Mouse (Mus musculus) intestine, postnatal 0 days (tissue): Measurements from ENCODE around the gene Rnd2. TPM values are rescaled to one million over a fixed set of nuclear protein-coding genes. Genes with fewer than 3 reads are reported as not detected.
"Not testable (repeated sequence)": the region's sequence is repeated elsewhere in the genome, so short reads cannot be mapped to it uniquely, and the experiment has no call there.

Source experiments
- ATAC-seq: fragments of 200-750 bp; cut with Nextera tagmentation; 2 replicates; pipeline ENCODE4 v1.8.0; 2017; ENCODE audit warnings: mild to moderate bottlenecking, moderate TSS enrichment, moderate library complexity
- H3K27ac ChIP-seq: fragments of 300-500 bp; sonication (generic); 2 replicates; pipeline ENCODE4 v1.5.1; 2014; ENCODE audit warnings: mild to moderate bottlenecking, low read depth, low read length, moderate library complexity
- H3K27me3 ChIP-seq: fragments of 300-500 bp; sonication (generic); replicated peaks from 2 replicates; pipeline ENCODE4 v1.6.1; 2014; ENCODE audit warnings: low read length, mixed read lengths; ENCODE audit not compliant: control insufficient read depth, insufficient read depth
- H3K36me3 ChIP-seq: fragments of 300-500 bp; sonication (generic); 2 replicates; pipeline ENCODE4 v1.6.1; 2014; ENCODE audit warnings: mild to moderate bottlenecking, moderate library complexity; ENCODE audit not compliant: control insufficient read depth, insufficient read depth
- H3K4me1 ChIP-seq: fragments of 300-500 bp; sonication (generic); replicated peaks from 2 replicates; pipeline ENCODE4 v1.6.1; 2014; ENCODE audit warnings: antibody characterized with exemption, low read length, mixed read lengths; ENCODE audit not compliant: control insufficient read depth, insufficient read depth
- H3K4me2 ChIP-seq: fragments of 300-500 bp; sonication (generic); replicated peaks from 2 replicates; pipeline ENCODE4 v1.6.1; 2014; ENCODE audit warnings: low read depth, mild to moderate bottlenecking, moderate library complexity
- H3K4me3 ChIP-seq: fragments of 300-500 bp; sonication (generic); 2 replicates; pipeline ENCODE4 v1.5.1; 2014; ENCODE audit warnings: low read depth, low read length
- H3K9ac ChIP-seq: fragments of 300-500 bp; sonication (generic); 2 replicates; pipeline ENCODE4 v1.6.1; 2014; ENCODE audit warnings: mild to moderate bottlenecking, low read depth, low read length
- H3K9me3 ChIP-seq: fragments of 300-500 bp; sonication (generic); 2 replicates; pipeline ENCODE4 v1.6.1; 2016; ENCODE audit warnings: mixed run types; ENCODE audit not compliant: control insufficient read depth
- CTCF ChIP-seq: sonication (generic); IDR thresholded peaks from 2 replicates; pipeline ENCODE4 v1.5.1; 2016; ENCODE audit warnings: low read depth, mild to moderate bottlenecking, control low read depth, antibody characterized with exemption, moderate library complexity
- WGBS: fragments of 180-500 bp; shearing (Covaris S2); extraction: QIAGEN DNeasy Blood & Tissue Kit; methylation state at CpG from one replicate; pipeline ENCODE4 v1.1.7; 2014; 5-methylcytosine and 5-hydroxymethylcytosine counted together
- polyA plus RNA-seq: library from polyadenylated mRNA; unstranded; fragments of >200 nt; fragmentation: Nextera tagmentation; extraction: Ambion mirVana; gene quantifications from 2 replicates; pipeline ENCODE4 v1.2.1, GENCODE M21; 2015

Rnd2 gene
- polyA plus RNA-seq, 1 experiment from 2014 or later = 27.8 TPM

- H3K9ac ChIP-seq = no peak overlapping the region
- 90% methylated on average over 13 of the region's 13 CpGs for WGBS
- no peak overlapping the region for H3K27ac ChIP-seq
- no peaks in the 10 kb centered on the region for H3K27me3 ChIP-seq
- no peak for ATAC-seq
- H3K4me2 ChIP-seq = no peak overlapping the region
- no peak overlapping the region for H3K4me3 ChIP-seq
- no peak for TF ChIP-seq CTCF
- H3K9me3 ChIP-seq = no peaks in the 10 kb centered on the region
- no peaks in the 10 kb centered on the region for H3K4me1 ChIP-seq
- H3K36me3 ChIP-seq = peaks cover 54% of the 10 kb centered on the region
These were observed 31.4 kb upstream of the Rnd2 start for GRCm38 (mm10) chr11:101433396-101433795.

GRCm38 (mm10) chr11:101435831-101436230 lies 29.0 kb upstream of the Rnd2 start:
- H3K4me2 ChIP-seq = no peak overlapping the region
- 72% methylated on average over 4 of the region's 4 CpGs for WGBS
- ATAC-seq = no peak
- no peaks in the 10 kb centered on the region for H3K27me3 ChIP-seq
- H3K36me3 ChIP-seq = peaks cover 39% of the 10 kb centered on the region
- no peaks in the 10 kb centered on the region for H3K4me1 ChIP-seq
- H3K4me3 ChIP-seq = no peak overlapping the region
- H3K9me3 ChIP-seq = no peaks in the 10 kb centered on the region
- H3K27ac ChIP-seq = no peak overlapping the region
- TF ChIP-seq CTCF = no peak
- H3K9ac ChIP-seq = no peak overlapping the region

GRCm38 (mm10) chr11:101436916-101437315 lies 27.9 kb upstream of the Rnd2 start:
- Histone ChIP-seq H3K4me2 (no peak overlapping the region), H3K4me3 (no peak overlapping the region), H3K36me3 (peaks cover 29% of the 10 kb centered on the region), H3K27ac (no peak overlapping the region), H3K27me3 (no peaks in the 10 kb centered on the region), H3K9me3 (no peaks in the 10 kb centered on the region), H3K9ac (no peak overlapping the region), H3K4me1 (no peaks in the 10 kb centered on the region)
- ATAC-seq = no peak
- no peak for TF ChIP-seq CTCF
- WGBS = 85% methylated on average over 4 of the region's 4 CpGs

GRCm38 (mm10) chr11:101438006-101438405 lies 26.8 kb upstream of the Rnd2 start:
- not testable (repeated sequence) for H3K27ac ChIP-seq, H3K4me1 ChIP-seq, H3K4me3 ChIP-seq, H3K9ac ChIP-seq, H3K27me3 ChIP-seq, ATAC-seq, H3K4me2 ChIP-seq, H3K9me3 ChIP-seq
- WGBS = 61% methylated on average over 3 of the region's 3 CpGs
- peaks cover 22% of the 10 kb centered on the region for H3K36me3 ChIP-seq

GRCm38 (mm10) chr11:101441450-101442126 lies 23.2 kb upstream of the Rnd2 start:
- H3K36me3 ChIP-seq = peaks cover 22% of the 10 kb centered on the region
- H3K27me3 ChIP-seq, H3K9ac ChIP-seq, ATAC-seq, H3K9me3 ChIP-seq, H3K27ac ChIP-seq, H3K4me1 ChIP-seq: not testable (repeated sequence)
- WGBS = 34% methylated on average over 15 of the region's 15 CpGs
- peak overlapping the region; percentile 63 for H3K4me2 ChIP-seq
- H3K4me3 ChIP-seq = peak overlapping the region; percentile 24

- Histone ChIP-seq H3K27ac (peak within 1 kb of the TSS; percentile 76), H3K36me3 (peaks cover 25% of the 10 kb centered on the region), H3K4me2 (peak within 1 kb of the TSS; percentile 77), H3K9me3 (no peaks in the 10 kb centered on the region), H3K4me3 (peak within 1 kb of the TSS; percentile 80), H3K4me1 (peaks cover 5% of the 10 kb centered on the region; the same call in 1 of the 2 replicates), H3K27me3 (no peaks in the 10 kb centered on the region), H3K9ac (peak within 1 kb of the TSS; percentile 89)
- peak; percentile 98 for ATAC-seq
- peak; percentile 88 for TF ChIP-seq CTCF
- WGBS = 0% methylated on average over 42 of the region's 42 CpGs
These were observed 22.6 kb upstream of the Rnd2 start, which contains the start of gene Rpl27 for GRCm38 (mm10) chr11:101442127-101442693. Gene Rpl27, plus strand, starts transcription at chr11:101442298.
